Mouse (Mus musculus) mesoderm, embryonic 11.5 days (tissue): Measurements from ENCODE around the gene Usp30.

Experiments
- DNase-seq: peaks from one replicate; pipeline ENCODE4 v3.0.0-alpha.2; 2012; ENCODE audit warnings: low read depth, low spot score

Usp30 gene

GRCm38 (mm10) chr5:114155168-114155933, 90.1 kb downstream of the Usp30 start:
- no peak for DNase-seq

GRCm38 (mm10) chr5:114157236-114157635, 92.0 kb downstream of the Usp30 start:
- no peak for DNase-seq

DNA sequence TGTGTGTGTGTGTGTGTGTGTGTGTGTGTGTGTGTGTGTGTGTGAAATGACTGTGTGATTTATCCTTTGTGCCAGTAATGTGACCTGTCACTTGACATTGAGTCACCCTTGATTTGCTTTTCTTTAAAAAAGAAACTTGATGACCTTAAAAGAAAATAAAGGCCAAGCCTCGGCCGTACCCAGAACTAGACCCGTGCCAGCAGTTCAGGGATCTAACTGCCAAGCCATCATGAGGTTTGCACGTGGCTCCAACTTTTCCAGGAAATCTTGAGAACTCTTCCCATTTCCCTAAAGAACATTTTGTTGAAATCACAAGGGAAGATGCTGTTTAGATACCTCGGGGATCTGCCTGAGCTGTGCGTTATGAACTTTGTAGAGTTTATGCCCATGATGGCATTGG, 96.2 kb downstream of the Usp30 start:
- no peak for DNase-seq

DNA sequence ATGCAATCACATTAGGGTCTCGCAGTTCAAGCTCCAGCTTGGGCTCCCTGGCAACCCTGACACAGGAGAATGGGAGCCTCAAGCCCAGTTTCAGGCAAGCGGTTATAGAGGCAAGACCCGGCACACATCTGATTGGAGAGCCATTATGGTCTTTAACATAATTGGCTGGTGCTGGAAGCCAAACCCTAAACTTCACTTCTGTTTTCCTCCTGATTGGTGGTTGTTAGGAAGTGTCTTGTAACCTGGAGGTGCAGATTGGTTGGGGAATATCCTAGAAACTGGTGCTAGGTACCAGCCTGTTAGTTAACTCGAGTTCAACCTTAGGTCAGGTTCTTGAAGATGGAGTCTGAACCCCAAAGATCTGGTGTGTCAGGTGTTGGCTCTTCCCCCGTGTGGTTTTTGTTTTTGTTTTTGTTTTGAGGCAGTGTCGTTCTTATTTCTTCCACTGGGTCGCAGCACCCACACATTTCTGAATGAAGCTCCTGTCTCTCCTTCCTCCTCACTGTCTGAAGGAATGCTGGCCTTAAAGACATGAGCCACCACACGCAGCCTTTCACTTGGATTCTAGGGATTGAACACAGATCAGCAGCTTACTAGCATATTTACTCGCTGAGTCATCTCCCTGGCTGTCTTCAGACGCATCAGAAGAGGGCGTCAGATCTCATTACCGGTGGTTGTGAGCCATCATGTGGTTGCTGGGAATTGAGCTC, 97.0 kb downstream of the Usp30 start:
- DNase-seq: no peak

DNA sequence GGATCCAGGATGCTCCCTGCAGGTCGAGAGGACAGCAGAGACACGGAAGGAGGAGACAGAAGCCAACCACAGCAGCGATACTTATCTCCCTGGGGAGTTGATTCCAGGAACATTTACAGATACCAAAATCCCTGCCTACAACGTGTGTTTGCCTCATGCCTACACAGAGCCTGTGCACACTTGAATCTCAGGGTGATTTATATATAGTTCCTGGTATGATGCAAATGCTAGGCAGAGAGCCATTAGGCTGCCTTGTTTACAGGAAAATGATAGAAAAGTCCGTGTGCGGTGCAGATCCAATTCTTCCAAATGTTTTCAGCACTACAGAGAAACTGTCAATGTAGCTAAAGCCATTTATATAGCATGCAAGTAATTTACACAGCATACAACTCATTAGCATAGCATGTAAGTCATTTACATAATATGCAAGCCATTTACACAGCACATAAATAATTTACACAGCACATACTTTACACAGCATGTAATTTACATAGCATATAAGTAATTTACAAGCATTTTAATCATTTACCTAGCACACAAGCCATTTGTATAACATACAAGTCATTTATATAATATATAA, 97.9 kb downstream of the Usp30 start:
- no peak for DNase-seq

- no peak for DNase-seq
Observed at GRCm38 (mm10) chr5:114170345-114170744, 105.1 kb downstream of the Usp30 start.

DNA sequence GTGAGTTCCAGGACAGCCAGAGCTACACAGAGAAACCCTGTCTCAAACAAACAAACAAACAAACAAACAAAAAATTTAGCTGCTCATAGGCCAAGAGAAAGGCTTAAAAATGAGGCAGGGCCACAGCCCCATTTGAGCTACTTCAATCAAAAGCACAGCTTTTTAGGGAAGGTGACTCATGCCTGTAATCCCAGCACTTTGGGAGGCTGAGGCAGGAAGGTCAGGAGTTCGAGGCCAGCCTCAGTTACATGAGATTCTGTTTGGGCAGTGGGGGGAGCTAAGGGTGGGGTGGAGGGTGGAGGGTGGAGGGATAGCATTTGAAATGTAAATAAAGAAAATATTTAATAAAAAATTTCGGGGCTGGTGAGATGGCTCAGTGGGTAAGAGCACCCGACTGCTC, 107.7 kb downstream of the Usp30 start:
- DNase-seq: no peak

DNA sequence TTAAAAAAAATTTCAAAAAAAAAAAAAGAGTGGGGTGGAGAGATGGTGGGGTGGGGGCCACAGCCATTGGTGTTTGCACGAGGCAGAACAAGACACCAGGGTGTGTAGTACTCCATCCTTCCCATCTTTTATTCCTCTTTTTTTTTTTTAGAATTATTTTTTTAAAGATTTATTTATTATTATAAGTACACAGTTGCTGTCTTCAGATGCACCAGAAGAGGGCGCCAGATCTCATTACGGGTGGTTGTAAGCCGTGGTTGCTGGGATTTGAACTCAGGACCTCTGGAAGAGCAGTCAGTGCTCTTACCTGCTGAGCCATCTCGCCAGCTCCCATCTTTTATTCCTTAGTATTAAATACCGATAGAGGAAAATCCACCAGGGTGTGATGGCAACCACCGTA, 108.2 kb downstream of the Usp30 start:
- DNase-seq: no peak

DNA sequence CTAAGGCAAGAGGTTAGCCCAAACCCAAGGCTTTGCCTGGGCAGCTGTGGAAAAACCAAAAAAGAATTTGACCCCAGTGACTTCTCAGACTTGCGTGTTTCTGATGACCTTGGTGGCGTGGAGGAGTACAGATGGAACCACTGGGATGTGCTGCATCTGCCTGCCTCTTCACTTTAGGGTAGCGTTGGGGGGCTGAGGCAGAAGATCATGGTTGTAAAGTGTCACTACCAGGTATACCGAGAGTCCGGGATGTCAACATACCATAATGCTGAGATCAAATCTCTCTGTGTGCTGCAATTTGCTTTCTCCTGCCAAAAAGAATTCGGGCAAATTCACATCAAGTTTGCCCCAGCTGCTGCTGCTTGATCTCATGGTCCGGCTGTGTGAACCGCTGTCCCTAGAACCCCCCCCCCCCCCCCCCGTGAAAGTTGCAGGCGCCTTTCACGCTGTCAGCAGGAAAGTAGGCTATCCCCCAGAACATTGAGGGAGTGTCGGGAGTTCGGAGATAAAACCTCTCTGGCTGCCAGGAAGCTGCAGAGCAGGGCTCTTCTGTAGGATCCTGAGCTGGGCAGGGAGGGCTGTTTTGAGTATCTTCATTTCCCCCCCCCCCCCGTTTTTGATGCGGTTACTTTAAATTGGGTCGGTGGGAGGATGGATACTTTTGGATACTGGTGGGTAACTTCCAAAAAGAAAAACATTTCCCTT, 108.8 kb downstream of the Usp30 start:
- no peak for DNase-seq
